Mouse (Mus musculus): ENCODE results near the gene Spin2-ps6.
"Not testable (repeated sequence)": the region's sequence is repeated elsewhere in the genome, so short reads cannot be mapped to it uniquely, and the experiment has no call there.

Gene Spin2-ps6

GRCm38 (mm10) chrX:33234569-33234968, at the start of gene Spin2-ps6:
TSS of gene Spin2-ps6 (plus strand) at chrX:33234869.
- DNase-seq (ENCODE audit: low spot score) = not testable (repeated sequence)
